Mouse (Mus musculus): ENCODE data around the gene Cks2. TPM values are rescaled to one million over a fixed set of nuclear protein-coding genes. Genes with fewer than 3 reads are reported as not detected.

Cks2 gene
- polyA plus RNA-seq, 1 experiment from 2014 or later, result 404 TPM

DNA sequence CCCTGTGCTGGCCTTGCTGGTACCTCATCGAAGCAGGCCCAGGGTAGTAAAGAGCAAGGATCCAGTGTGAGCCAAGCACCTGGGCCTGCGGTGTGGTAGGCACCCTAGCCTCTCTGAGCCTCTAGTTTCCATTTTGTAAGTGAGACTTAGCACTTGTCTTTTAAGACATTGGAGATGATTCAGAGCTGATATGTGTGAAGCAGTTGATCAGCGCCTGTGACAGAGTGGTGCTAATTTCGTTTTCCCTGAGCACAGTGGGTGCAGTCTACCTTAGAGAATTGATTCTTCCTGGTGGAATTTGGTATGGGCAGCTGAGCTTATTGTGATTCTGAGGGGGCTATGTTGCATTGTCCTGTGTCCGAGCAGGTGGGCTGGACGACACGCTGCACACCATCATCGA, 36.6 kb downstream of the Cks2 start:
- ATAC-seq (ENCODE audit: low FRiP score) (no peak), DNase-seq (ENCODE audit: low spot score, missing footprints) (no peak)
- Histone ChIP-seq H3K4me1 (ENCODE audit: control insufficient read depth, insufficient read depth, low read length) (no peaks in the 10 kb centered on the region), H3K4me2 (no peak overlapping the region), H3K27me3 (ENCODE audit: control insufficient read depth, insufficient read depth, low read length) (no peaks in the 10 kb centered on the region), H3K36me3 (ENCODE audit: control insufficient read depth, insufficient read depth, low read length) (peaks cover 40% of the 10 kb centered on the region), H3K9ac (ENCODE audit: low read length) (no peak overlapping the region), H3K9me3 (ENCODE audit: control insufficient read depth, low read length) (no peaks in the 10 kb centered on the region), H3K27ac (ENCODE audit: low read depth, low read length) (no peak overlapping the region), H3K4me3 (ENCODE audit: low read depth, low read length) (no peak overlapping the region)
- 94% methylated on average over 8 of the region's 8 CpGs for WGBS

DNA sequence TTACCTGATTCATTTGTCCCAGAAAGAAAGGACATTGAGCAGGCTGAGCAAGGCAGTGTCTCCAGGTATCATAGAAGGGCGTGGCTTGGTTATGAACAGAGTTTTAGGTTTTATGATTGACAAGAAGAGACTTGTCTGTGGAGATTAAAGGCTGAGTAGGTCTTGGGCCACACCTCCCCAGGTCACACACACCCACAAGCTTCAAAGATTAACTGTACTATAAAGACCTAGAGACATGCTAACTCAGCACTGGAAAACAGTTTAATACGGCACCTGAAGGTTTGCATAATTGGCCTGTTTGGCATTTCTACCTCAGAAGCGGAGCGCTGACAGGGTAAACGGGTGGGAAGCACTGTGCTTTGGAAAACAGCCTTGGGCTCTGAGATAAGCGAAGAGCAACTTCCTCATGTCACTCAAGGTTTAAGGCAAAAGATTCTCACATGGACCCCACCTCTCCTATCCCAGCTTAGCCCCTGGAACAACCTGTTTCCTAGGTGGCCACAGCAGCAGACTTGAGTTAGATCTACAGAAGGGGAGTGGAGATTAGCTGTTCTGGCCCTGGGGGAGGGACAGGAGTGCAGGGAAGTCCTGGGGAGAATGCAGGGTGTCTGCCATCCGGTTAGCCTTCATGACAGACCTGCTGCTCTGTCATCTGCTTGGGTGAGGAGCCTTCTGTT, 40.4 kb downstream of the Cks2 start:
- H3K9ac ChIP-seq (ENCODE audit: low read length), result no peak overlapping the region
- H3K4me2 ChIP-seq, result no peak overlapping the region
- no peak overlapping the region for H3K27ac ChIP-seq (ENCODE audit: low read depth, low read length)
- no peaks in the 10 kb centered on the region for H3K27me3 ChIP-seq (ENCODE audit: control insufficient read depth, insufficient read depth, low read length)
- WGBS, result 86% methylated on average over 7 of the region's 7 CpGs
- H3K9me3 ChIP-seq (ENCODE audit: control insufficient read depth, low read length), result no peaks in the 10 kb centered on the region
- H3K4me3 ChIP-seq (ENCODE audit: low read depth, low read length), result no peak overlapping the region
- H3K4me1 ChIP-seq (ENCODE audit: control insufficient read depth, insufficient read depth, low read length), result no peaks in the 10 kb centered on the region
- ATAC-seq (ENCODE audit: low FRiP score) (no peak), DNase-seq (ENCODE audit: low spot score, missing footprints) (no peak)
- H3K36me3 ChIP-seq (ENCODE audit: control insufficient read depth, insufficient read depth, low read length), result peaks cover 21% of the 10 kb centered on the region

DNA sequence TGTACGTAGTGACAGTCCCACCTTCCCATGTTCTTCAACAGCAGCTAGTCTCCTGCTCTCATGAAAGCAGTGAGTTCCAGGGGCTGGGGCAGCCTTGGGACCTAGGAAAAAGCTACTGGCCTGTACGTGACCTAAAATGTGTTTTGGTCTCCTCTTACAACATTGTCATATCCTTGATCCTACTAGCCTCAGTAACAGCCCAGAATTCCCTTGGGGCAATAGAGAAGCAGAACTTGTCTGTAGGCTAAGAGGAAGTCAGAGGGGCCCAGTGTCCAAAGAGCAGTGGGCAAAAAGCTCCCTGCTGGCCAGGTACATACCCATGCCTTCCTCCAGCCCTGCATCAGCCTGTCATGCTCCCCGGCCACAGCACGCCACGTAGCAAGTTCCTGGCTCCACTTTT, 41.9 kb downstream of the Cks2 start:
- Histone ChIP-seq H3K9me3 (ENCODE audit: control insufficient read depth, low read length) (no peaks in the 10 kb centered on the region), H3K4me2 (no peak overlapping the region), H3K4me3 (ENCODE audit: low read depth, low read length) (no peak overlapping the region), H3K4me1 (ENCODE audit: control insufficient read depth, insufficient read depth, low read length) (no peaks in the 10 kb centered on the region), H3K36me3 (ENCODE audit: control insufficient read depth, insufficient read depth, low read length) (peaks cover 12% of the 10 kb centered on the region), H3K27ac (ENCODE audit: low read depth, low read length) (no peak overlapping the region), H3K27me3 (ENCODE audit: control insufficient read depth, insufficient read depth, low read length) (no peaks in the 10 kb centered on the region), H3K9ac (ENCODE audit: low read length) (no peak overlapping the region)
- DNase-seq (ENCODE audit: low spot score, missing footprints), result no peak
- no peak for ATAC-seq (ENCODE audit: low FRiP score)
- 94% methylated on average over 5 of the region's 5 CpGs for WGBS

DNA sequence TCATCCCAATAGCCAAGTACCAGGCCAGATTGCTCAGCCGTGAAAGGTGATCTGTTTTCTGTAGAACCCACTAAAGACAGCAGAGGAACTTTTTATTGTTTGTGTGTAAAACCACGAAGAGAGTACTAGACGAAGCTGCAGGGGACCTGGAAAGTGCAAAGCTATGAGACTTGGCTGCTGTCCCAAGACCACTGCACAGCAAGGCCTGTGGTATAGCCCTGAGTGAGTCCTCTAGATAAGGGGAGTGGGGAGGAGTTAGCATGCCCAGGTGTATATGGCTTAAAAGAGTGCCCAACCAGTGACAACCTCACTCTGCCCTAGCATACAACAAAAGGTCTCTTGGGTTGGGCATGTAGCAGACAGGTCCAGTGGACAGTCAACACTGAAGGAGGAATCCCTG, 43.7 kb downstream of the Cks2 start:
- Histone ChIP-seq H3K4me2 (no peak overlapping the region), H3K36me3 (ENCODE audit: control insufficient read depth, insufficient read depth, low read length) (peaks cover 9% of the 10 kb centered on the region), H3K27ac (ENCODE audit: low read depth, low read length) (no peak overlapping the region), H3K4me3 (ENCODE audit: low read depth, low read length) (no peak overlapping the region), H3K9me3 (ENCODE audit: control insufficient read depth, low read length) (no peaks in the 10 kb centered on the region), H3K4me1 (ENCODE audit: control insufficient read depth, insufficient read depth, low read length) (no peaks in the 10 kb centered on the region), H3K27me3 (ENCODE audit: control insufficient read depth, insufficient read depth, low read length) (no peaks in the 10 kb centered on the region), H3K9ac (ENCODE audit: low read length) (no peak overlapping the region)
- no peak for ATAC-seq (ENCODE audit: low FRiP score)
- DNase-seq (ENCODE audit: low spot score, missing footprints), result no peak
- 43% methylated on average over 3 of the region's 3 CpGs for WGBS

DNA sequence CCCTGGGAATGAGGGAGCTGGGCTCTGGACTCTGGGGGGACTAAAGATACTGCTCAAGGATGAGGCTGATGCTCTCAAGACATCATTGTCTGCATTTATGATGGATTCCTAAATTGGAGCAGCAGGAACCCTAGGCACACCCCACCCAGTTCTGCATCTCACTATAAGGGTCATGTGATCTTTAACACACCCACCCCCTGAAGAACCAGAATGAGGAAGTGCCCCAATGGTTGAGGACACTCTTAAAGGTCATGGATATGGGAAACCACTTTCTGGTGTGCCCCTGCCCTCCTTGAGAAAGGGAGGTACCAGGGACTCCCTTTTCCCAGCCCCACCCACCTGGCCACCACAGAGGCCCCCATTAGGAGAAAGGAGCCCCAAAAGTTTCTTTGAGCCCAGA, 51.4 kb downstream of the Cks2 start:
- no peak overlapping the region for H3K9ac ChIP-seq (ENCODE audit: low read length)
- ATAC-seq (ENCODE audit: low FRiP score), result no peak
- no peaks in the 10 kb centered on the region for H3K4me1 ChIP-seq (ENCODE audit: control insufficient read depth, insufficient read depth, low read length)

DNA sequence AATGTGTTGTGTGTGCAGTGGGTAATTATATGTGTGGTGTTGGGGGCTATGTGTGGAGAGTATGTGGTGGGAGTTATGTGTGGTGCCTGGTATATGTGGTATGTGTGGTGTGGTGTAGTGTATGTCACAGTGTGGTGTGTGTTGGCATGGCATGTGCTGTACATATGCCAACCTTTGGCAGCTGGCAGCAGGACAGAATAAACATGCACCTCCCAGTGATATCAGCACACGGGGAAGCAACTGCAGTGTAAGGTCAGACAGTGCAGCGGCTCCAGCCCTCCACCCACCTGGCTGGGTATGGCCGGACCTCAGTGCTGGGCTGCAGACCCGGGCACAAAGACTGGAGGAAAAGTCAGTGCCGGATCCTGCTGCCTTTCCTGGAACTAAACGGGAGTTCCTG, 52.4 kb downstream of the Cks2 start:
- no peaks in the 10 kb centered on the region for H3K9me3 ChIP-seq (ENCODE audit: control insufficient read depth, low read length)
- no peaks in the 10 kb centered on the region for H3K36me3 ChIP-seq (ENCODE audit: control insufficient read depth, insufficient read depth, low read length)
- no peaks in the 10 kb centered on the region for H3K27me3 ChIP-seq (ENCODE audit: control insufficient read depth, insufficient read depth, low read length)
- no peaks in the 10 kb centered on the region for H3K4me1 ChIP-seq (ENCODE audit: control insufficient read depth, insufficient read depth, low read length)
- no peak overlapping the region for H3K4me3 ChIP-seq (ENCODE audit: low read depth, low read length)
- DNase-seq (ENCODE audit: low spot score, missing footprints), result no peak
- H3K9ac ChIP-seq (ENCODE audit: low read length), result no peak overlapping the region
- no peak overlapping the region for H3K27ac ChIP-seq (ENCODE audit: low read depth, low read length)
- WGBS, result 84% methylated on average over 6 of the region's 6 CpGs
- H3K4me2 ChIP-seq, result no peak overlapping the region
- no peak for ATAC-seq (ENCODE audit: low FRiP score)

More for the DNA sequence above, 51.4 kb downstream of the Cks2 start:
- DNase-seq (ENCODE audit: low spot score, missing footprints), result no peak
- Histone ChIP-seq H3K27ac (ENCODE audit: low read depth, low read length) (no peak overlapping the region), H3K27me3 (ENCODE audit: control insufficient read depth, insufficient read depth, low read length) (no peaks in the 10 kb centered on the region), H3K4me2 (no peak overlapping the region), H3K36me3 (ENCODE audit: control insufficient read depth, insufficient read depth, low read length) (no peaks in the 10 kb centered on the region), H3K4me3 (ENCODE audit: low read depth, low read length) (no peak overlapping the region), H3K9me3 (ENCODE audit: control insufficient read depth, low read length) (no peaks in the 10 kb centered on the region)

DNA sequence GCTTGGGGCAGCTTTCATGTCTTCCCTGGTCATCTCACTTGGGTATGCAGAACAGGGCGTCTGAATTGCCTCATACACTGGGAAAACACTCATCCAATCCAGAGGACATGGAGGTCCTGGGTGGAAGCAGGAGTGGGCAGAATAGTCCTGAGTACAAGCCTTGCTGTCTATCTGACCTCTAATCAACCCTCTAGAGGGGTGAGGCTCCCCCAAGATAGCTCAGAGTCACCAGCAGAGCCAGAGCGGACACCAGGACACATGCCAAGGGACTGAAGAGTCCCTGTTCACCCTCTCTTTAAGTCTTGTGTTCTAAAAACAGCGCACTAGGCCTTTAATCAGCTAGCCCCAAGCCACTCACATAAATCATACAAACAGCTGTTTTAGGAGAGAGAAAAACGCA, 52.9 kb downstream of the Cks2 start:
- Histone ChIP-seq H3K4me2 (no peak overlapping the region), H3K9me3 (ENCODE audit: control insufficient read depth, low read length) (no peaks in the 10 kb centered on the region), H3K27ac (ENCODE audit: low read depth, low read length) (no peak overlapping the region), H3K4me1 (ENCODE audit: control insufficient read depth, insufficient read depth, low read length) (no peaks in the 10 kb centered on the region), H3K36me3 (ENCODE audit: control insufficient read depth, insufficient read depth, low read length) (no peaks in the 10 kb centered on the region), H3K4me3 (ENCODE audit: low read depth, low read length) (no peak overlapping the region), H3K9ac (ENCODE audit: low read length) (no peak overlapping the region), H3K27me3 (ENCODE audit: control insufficient read depth, insufficient read depth, low read length) (no peaks in the 10 kb centered on the region)
- WGBS, result 76% methylated on average over 4 of the region's 4 CpGs
- ATAC-seq (ENCODE audit: low FRiP score), result no peak
- no peak for DNase-seq (ENCODE audit: low spot score, missing footprints)

DNA sequence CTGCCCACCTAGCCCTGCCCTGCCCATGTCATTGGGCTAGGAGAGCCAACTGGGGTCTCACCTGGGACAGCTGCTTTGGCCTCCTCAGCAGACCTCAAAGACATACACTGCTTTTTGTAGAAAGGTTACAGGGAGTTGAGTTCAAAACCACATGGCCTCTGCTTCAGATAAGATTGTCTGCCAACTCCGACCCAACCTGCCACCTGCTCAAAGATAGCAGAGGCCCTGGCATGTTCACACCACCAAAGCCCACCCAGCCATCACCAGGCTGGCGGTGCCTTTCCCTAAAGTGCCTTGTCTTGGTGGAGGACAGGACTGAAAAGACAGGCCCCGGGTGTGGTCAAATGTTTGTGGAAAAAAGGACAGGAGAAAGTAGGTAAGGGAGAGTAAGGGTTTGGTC, 53.3 kb downstream of the Cks2 start:
- no peaks in the 10 kb centered on the region for H3K4me1 ChIP-seq (ENCODE audit: control insufficient read depth, insufficient read depth, low read length)
- ATAC-seq (ENCODE audit: low FRiP score), result no peak
- no peak for DNase-seq (ENCODE audit: low spot score, missing footprints)
- no peak overlapping the region for H3K4me3 ChIP-seq (ENCODE audit: low read depth, low read length)
- H3K9ac ChIP-seq (ENCODE audit: low read length), result no peak overlapping the region
- no peak overlapping the region for H3K27ac ChIP-seq (ENCODE audit: low read depth, low read length)
- no peaks in the 10 kb centered on the region for H3K36me3 ChIP-seq (ENCODE audit: control insufficient read depth, insufficient read depth, low read length)
- H3K4me2 ChIP-seq, result no peak overlapping the region
- no peaks in the 10 kb centered on the region for H3K27me3 ChIP-seq (ENCODE audit: control insufficient read depth, insufficient read depth, low read length)
- no peaks in the 10 kb centered on the region for H3K9me3 ChIP-seq (ENCODE audit: control insufficient read depth, low read length)
- WGBS, result 90% methylated on average over 3 of the region's 3 CpGs

Measured in midbrain, embryonic 11.5 days (tissue).